Mouse (Mus musculus): ENCODE measurements around the gene Cdk5rap3. TPM values are rescaled to one million over a fixed set of nuclear protein-coding genes. Genes with fewer than 3 reads are reported as not detected.

The Cdk5rap3 gene
- total and polyA plus RNA-seq, 2 experiments from 2014 or later = 23.6 to 45.1 TPM

GRCm38 (mm10) chr11:96859635-96860034 is 56.7 kb downstream of the Cdk5rap3 start:
- DNase-seq (ENCODE audit: low spot score) = no peak
- no peak for ATAC-seq (ENCODE audit: insufficient read depth, low read depth)
- Histone ChIP-seq H3K27me3 (ENCODE audit: control insufficient read depth, insufficient read depth, low read length) (no peaks in the 10 kb centered on the region), H3K4me3 (ENCODE audit: low read depth, low read length) (no peak overlapping the region), H3K4me2 (ENCODE audit: low read depth, low read length) (no peak overlapping the region), H3K9me3 (replicated peaks; ENCODE audit: control insufficient read depth, low read length) (no peaks in the 10 kb centered on the region), H3K27ac (ENCODE audit: low read depth) (no peak overlapping the region), H3K4me1 (ENCODE audit: control insufficient read depth, insufficient read depth) (no peaks in the 10 kb centered on the region), H3K9ac (replicated peaks; ENCODE audit: low read depth, low read length) (no peak overlapping the region), H3K36me3 (replicated peaks; ENCODE audit: control insufficient read depth, insufficient read depth, low read length) (0 out of 2 replicates have a peak, but pooled peaks cover 5% of the 10 kb centered on the region)
- TF ChIP-seq CTCF (IDR thresholded peaks at IDR 0.05; ENCODE audit: low read depth) = no peak
- TF ChIP-seq EP300 (IDR thresholded peaks at IDR 0.05; ENCODE audit: low read depth) = no peak
- WGBS = 76% methylated on average over 4 of the region's 4 CpGs

GRCm38 (mm10) chr11:96857446-96857845 is 58.9 kb downstream of the Cdk5rap3 start:
- DNase-seq (ENCODE audit: low spot score) (no peak), ATAC-seq (ENCODE audit: insufficient read depth, low read depth) (no peak)
- Histone ChIP-seq H3K4me1 (ENCODE audit: control insufficient read depth, insufficient read depth) (no peaks in the 10 kb centered on the region), H3K4me3 (ENCODE audit: low read depth, low read length) (no peak overlapping the region), H3K27me3 (ENCODE audit: control insufficient read depth, insufficient read depth, low read length) (no peaks in the 10 kb centered on the region), H3K27ac (ENCODE audit: low read depth) (no peak overlapping the region), H3K9me3 (replicated peaks; ENCODE audit: control insufficient read depth, low read length) (no peaks in the 10 kb centered on the region), H3K9ac (replicated peaks; ENCODE audit: low read depth, low read length) (no peak overlapping the region), H3K4me2 (ENCODE audit: low read depth, low read length) (no peak overlapping the region), H3K36me3 (replicated peaks; ENCODE audit: control insufficient read depth, insufficient read depth, low read length) (0 out of 2 replicates have a peak, but pooled peaks cover 12% of the 10 kb centered on the region)
- 66% methylated on average over 5 of the region's 5 CpGs for WGBS
- TF ChIP-seq EP300 (IDR thresholded peaks at IDR 0.05; ENCODE audit: low read depth) (no peak), CTCF (IDR thresholded peaks at IDR 0.05; ENCODE audit: low read depth) (no peak)

Other genes starting within 250 kb of the Cdk5rap3 start
- gene Snx11, start 138.9 kb downstream of the Cdk5rap3 start, total RNA-seq (2014; rRNA removed; ENCODE audit: low replicate concordance) = 14.4 and 14.8 TPM in 2 replicates
- gene Snx11, start 138.9 kb downstream of the Cdk5rap3 start, polyA plus RNA-seq (2015; fragmentation: Nextera tagmentation; extraction: Ambion mirVana) = 9.0 and 10.2 TPM in 2 replicates
- 9.9 and 24.9 TPM in 2 replicates for gene Cbx1, start 127.4 kb downstream of the Cdk5rap3 start, total RNA-seq (2014; rRNA removed; ENCODE audit: low replicate concordance)
- 35.6 and 42.0 TPM in 2 replicates for gene Cbx1, start 127.4 kb downstream of the Cdk5rap3 start, polyA plus RNA-seq (2015; fragmentation: Nextera tagmentation; extraction: Ambion mirVana)
- 98.8 and 99.1 TPM in 2 replicates for gene Nfe2l1, start 86.5 kb downstream of the Cdk5rap3 start, total RNA-seq (2014; rRNA removed; ENCODE audit: low replicate concordance)
- 81.2 and 83.5 TPM in 2 replicates for gene Nfe2l1, start 86.5 kb downstream of the Cdk5rap3 start, polyA plus RNA-seq (2015; fragmentation: Nextera tagmentation; extraction: Ambion mirVana)
- 45.8 and 54.7 TPM in 2 replicates for gene Copz2, start 66.6 kb downstream of the Cdk5rap3 start, total RNA-seq (2014; rRNA removed; ENCODE audit: low replicate concordance)
- gene Copz2, start 66.6 kb downstream of the Cdk5rap3 start, polyA plus RNA-seq (2015; fragmentation: Nextera tagmentation; extraction: Ambion mirVana) = 119 and 123 TPM in 2 replicates
- 0.39 TPM in 1 of 2 replicates, not detected in the other for gene Prr15l, start 11.6 kb upstream of the Cdk5rap3 start, total RNA-seq (2014; rRNA removed; ENCODE audit: low replicate concordance)
- gene Prr15l, start 11.6 kb upstream of the Cdk5rap3 start, polyA plus RNA-seq (2015; fragmentation: Nextera tagmentation; extraction: Ambion mirVana) = 1.2 and 1.3 TPM in 2 replicates
- gene Pnpo, start 27.5 kb upstream of the Cdk5rap3 start, total RNA-seq (2014; rRNA removed; ENCODE audit: low replicate concordance) = 20.9 and 27.3 TPM in 2 replicates
- gene Pnpo, start 27.5 kb upstream of the Cdk5rap3 start, polyA plus RNA-seq (2015; fragmentation: Nextera tagmentation; extraction: Ambion mirVana) = 25.0 and 28.1 TPM in 2 replicates
- 6.2 and 6.8 TPM in 2 replicates for gene Sp2, start 66.5 kb upstream of the Cdk5rap3 start, total RNA-seq (2014; rRNA removed; ENCODE audit: low replicate concordance)
- 8.9 and 9.0 TPM in 2 replicates for gene Sp2, start 66.5 kb upstream of the Cdk5rap3 start, polyA plus RNA-seq (2015; fragmentation: Nextera tagmentation; extraction: Ambion mirVana)
- 0.04 and 0.19 TPM in 2 replicates for gene Sp6, start 96.9 kb upstream of the Cdk5rap3 start, total RNA-seq (2014; rRNA removed; ENCODE audit: low replicate concordance)
- 0.08 TPM in 1 of 2 replicates, not detected in the other for gene Sp6, start 96.9 kb upstream of the Cdk5rap3 start, polyA plus RNA-seq (2015; fragmentation: Nextera tagmentation; extraction: Ambion mirVana)
- 29.3 and 31.7 TPM in 2 replicates for gene Scrn2, start 113.4 kb upstream of the Cdk5rap3 start, total RNA-seq (2014; rRNA removed; ENCODE audit: low replicate concordance)
- gene Scrn2, start 113.4 kb upstream of the Cdk5rap3 start, polyA plus RNA-seq (2015; fragmentation: Nextera tagmentation; extraction: Ambion mirVana) = 16.6 and 19.0 TPM in 2 replicates
- gene Lrrc46, start 124.9 kb upstream of the Cdk5rap3 start, total RNA-seq (2014; rRNA removed; ENCODE audit: low replicate concordance) = 0.80 TPM in 1 of 2 replicates, not detected in the other
- gene Lrrc46, start 124.9 kb upstream of the Cdk5rap3 start, polyA plus RNA-seq (2015; fragmentation: Nextera tagmentation; extraction: Ambion mirVana) = 0.53 and 0.65 TPM in 2 replicates
- 77.7 and 81.2 TPM in 2 replicates for gene Mrpl10, start 125.1 kb upstream of the Cdk5rap3 start, total RNA-seq (2014; rRNA removed; ENCODE audit: low replicate concordance)
- 67.0 and 67.3 TPM in 2 replicates for gene Mrpl10, start 125.1 kb upstream of the Cdk5rap3 start, polyA plus RNA-seq (2015; fragmentation: Nextera tagmentation; extraction: Ambion mirVana)
- gene Osbpl7, start 134.1 kb upstream of the Cdk5rap3 start, total RNA-seq (2014; rRNA removed; ENCODE audit: low replicate concordance) = 8.6 and 10.6 TPM in 2 replicates
- 2.7 and 3.0 TPM in 2 replicates for gene Osbpl7, start 134.1 kb upstream of the Cdk5rap3 start, polyA plus RNA-seq (2015; fragmentation: Nextera tagmentation; extraction: Ambion mirVana)
- not detected in 2 replicates for gene Tbx21, start 198.8 kb upstream of the Cdk5rap3 start, total RNA-seq (2014; rRNA removed; ENCODE audit: low replicate concordance)
- not detected in 2 replicates for gene Tbx21, start 198.8 kb upstream of the Cdk5rap3 start, polyA plus RNA-seq (2015; fragmentation: Nextera tagmentation; extraction: Ambion mirVana)
- 8.9 and 27.8 TPM in 2 replicates for gene Tbkbp1, start 235.0 kb upstream of the Cdk5rap3 start, total RNA-seq (2014; rRNA removed; ENCODE audit: low replicate concordance)
- gene Tbkbp1, start 235.0 kb upstream of the Cdk5rap3 start, polyA plus RNA-seq (2015; fragmentation: Nextera tagmentation; extraction: Ambion mirVana) = 2.8 and 3.4 TPM in 2 replicates